Mouse (Mus musculus): ENCODE data around the gene Chst1.

GRCm38 (mm10) chr2:92651294-92651816 lies 51.8 kb downstream of the Chst1 start:
- TF ChIP-seq CTCF (IDR thresholded peaks at IDR 0.05) (no peak), POLR2A (IDR thresholded peaks at IDR 0.05; ENCODE audit: insufficient read depth, low read depth, low read length) (no peak)
